Mouse (Mus musculus) G1E (cell line): ENCODE data around the gene AY074887. TPM values are rescaled to one million over a fixed set of nuclear protein-coding genes. Genes with fewer than 3 reads are reported as not detected.

Experiments used
- ATAC-seq: 2 replicates; pipeline ENCODE4 v1.8.0; 2016; ENCODE audit warnings: mild to moderate bottlenecking; ENCODE audit not compliant: insufficient number of reproducible peaks, poor library complexity, low FRiP score, severe bottlenecking; ENCODE audit errors: extremely low read depth
- DNase-seq: peaks from one replicate; pipeline ENCODE4 v3.0.0; 2012; ENCODE audit warnings: low spot score
- H3K27me3 ChIP-seq: 2 replicates; pipeline ENCODE4 v1.6.1; 2012; ENCODE audit warnings: mild to moderate bottlenecking, low read length, inconsistent platforms; ENCODE audit not compliant: insufficient read depth
- H3K36me3 ChIP-seq: replicated peaks from 2 replicates; pipeline ENCODE3; 2012; ENCODE audit warnings: mild to moderate bottlenecking, inconsistent platforms
- H3K4me1 ChIP-seq: 2 replicates; pipeline ENCODE4 v1.6.1; 2012; ENCODE audit warnings: low read depth, low read length, inconsistent platforms, mixed read lengths; ENCODE audit not compliant: insufficient read depth
- H3K4me3 ChIP-seq: 2 replicates; pipeline ENCODE4 v1.5.1; 2012; ENCODE audit warnings: low read depth, mild to moderate bottlenecking, inconsistent platforms, low read length, moderate library complexity, mixed read lengths
- H3K9me3 ChIP-seq: replicated peaks from 2 replicates; pipeline ENCODE4 v1.6.1; 2012; ENCODE audit warnings: inconsistent platforms
- CTCF ChIP-seq: IDR thresholded peaks from 2 replicates; pipeline ENCODE4 v1.5.1; 2012; ENCODE audit warnings: low read depth, low read length, inconsistent platforms, mixed read lengths
- GATA1 ChIP-seq: IDR thresholded peaks from 2 replicates; pipeline ENCODE4 v1.6.1; 2012; ENCODE audit warnings: borderline replicate concordance, low read length, inconsistent platforms, mixed read lengths
- GATA2 ChIP-seq: IDR thresholded peaks from 2 replicates; pipeline ENCODE4 v1.6.1; 2012; ENCODE audit warnings: low read depth, low read length, inconsistent platforms, borderline replicate concordance
- POLR2AphosphoS5 ChIP-seq: IDR thresholded peaks from 2 replicates; pipeline ENCODE4 v1.6.1; 2012; ENCODE audit warnings: low read depth, low read length, inconsistent platforms; ENCODE audit not compliant: insufficient replicate concordance
- TAL1 ChIP-seq: conservative IDR thresholded peaks from 2 replicates; pipeline ENCODE4 v1.6.1; 2012; ENCODE audit warnings: low read depth, low read length, inconsistent platforms, mixed read lengths
- polyA plus RNA-seq: library from polyadenylated mRNA; stranded (reverse); fragments of >175 nt; gene quantifications from 2 replicates; pipeline ENCODE4 v1.2.3, GENCODE M21; 2012
- total RNA-seq, 2 experiments: library from RNA; stranded (forward) in 1 of 2; stranded (reverse) in 1 of 2; fragments of 200-1000 nt in 1 of 2; fragments of >200 nt in 1 of 2; fragmentation: Nextera tagmentation in 1 of 2; gene quantifications; 2 replicates each; pipeline ENCODE4 v1.2.3; 2014 to 2017

AY074887 gene
- 1.4 TPM in 1 of 2 replicates, not detected in the other for total RNA-seq (2014; fragmentation: Nextera tagmentation)
- total RNA-seq (2017), result not detected in 2 replicates
- not detected in 2 replicates for polyA plus RNA-seq

- Histone ChIP-seq H3K36me3 (peaks cover 35% of the 10 kb centered on the region), H3K4me1 (peaks cover 41% of the 10 kb centered on the region), H3K9me3 (no peaks in the 10 kb centered on the region), H3K4me3 (peak within 1 kb of the TSS; percentile 87), H3K27me3 (peaks cover 17% of the 10 kb centered on the region)
- DNase-seq (peak; percentile 87), ATAC-seq (peak; percentile 100)
- TF ChIP-seq CTCF (no peak), POLR2AphosphoS5 (no peak), GATA1 (no peak), GATA2 (no peak), TAL1 (no peak)
Observed at GRCm38 (mm10) chr9:54950575-54951321, at the start of gene AY074887, which contains the start of gene Psma4. Gene AY074887 (minus strand): TSS chr9:54950998. Gene Psma4 (plus strand): TSS chr9:54950790.

GRCm38 (mm10) chr9:54995645-54996044 lies 44.8 kb upstream of the AY074887 start:
- H3K4me3 ChIP-seq, result no peak overlapping the region
- DNase-seq (peak; percentile 22), ATAC-seq (peak; percentile 88)

GRCm38 (mm10) chr9:54994381-54994780 lies 43.6 kb upstream of the AY074887 start:
- Histone ChIP-seq H3K36me3 (no peaks in the 10 kb centered on the region), H3K4me1 (peaks cover 47% of the 10 kb centered on the region), H3K27me3 (peaks cover 9% of the 10 kb centered on the region), H3K9me3 (no peaks in the 10 kb centered on the region), H3K4me3 (no peak overlapping the region)
- ATAC-seq, result no peak
- DNase-seq, result no peak
- no peak for TF ChIP-seq GATA1
- TF ChIP-seq GATA2, result no peak
- no peak for TF ChIP-seq CTCF
- no peak for TF ChIP-seq POLR2AphosphoS5
- no peak for TF ChIP-seq TAL1

More at GRCm38 (mm10) chr9:54995645-54996044, 44.8 kb upstream of the AY074887 start:
- H3K9me3 ChIP-seq, result no peaks in the 10 kb centered on the region
- no peaks in the 10 kb centered on the region for H3K36me3 ChIP-seq
- no peak for TF ChIP-seq POLR2AphosphoS5
- peak; percentile 95 for TF ChIP-seq TAL1
- H3K27me3 ChIP-seq, result peaks cover 12% of the 10 kb centered on the region
- peaks cover 40% of the 10 kb centered on the region for H3K4me1 ChIP-seq

GRCm38 (mm10) chr9:54990362-54990761 lies 39.6 kb upstream of the AY074887 start:
- Histone ChIP-seq H3K4me1 (peaks cover 31% of the 10 kb centered on the region), H3K27me3 (peaks cover 14% of the 10 kb centered on the region), H3K4me3 (no peak overlapping the region), H3K36me3 (no peaks in the 10 kb centered on the region), H3K9me3 (no peaks in the 10 kb centered on the region)
- DNase-seq (no peak), ATAC-seq (no peak)
- no peak for TF ChIP-seq GATA1
- TF ChIP-seq CTCF, result no peak
- no peak for TF ChIP-seq GATA2
- TF ChIP-seq TAL1, result no peak
- no peak for TF ChIP-seq POLR2AphosphoS5

GRCm38 (mm10) chr9:54982401-54982800 lies 31.6 kb upstream of the AY074887 start:
- Histone ChIP-seq H3K9me3 (no peaks in the 10 kb centered on the region; the same call in 1 of the 2 replicates), H3K4me3 (no peak overlapping the region; the same call in 1 of the 2 replicates), H3K4me1 (peaks cover 19% of the 10 kb centered on the region), H3K36me3 (no peaks in the 10 kb centered on the region), H3K27me3 (peaks cover 49% of the 10 kb centered on the region)
- DNase-seq (no peak), ATAC-seq (no peak)
- no peak for TF ChIP-seq GATA1
- no peak for TF ChIP-seq TAL1
- no peak for TF ChIP-seq CTCF
- no peak for TF ChIP-seq GATA2
- no peak for TF ChIP-seq POLR2AphosphoS5

GRCm38 (mm10) chr9:54981291-54982191 lies 30.7 kb upstream of the AY074887 start:
- Histone ChIP-seq H3K4me1 (peaks cover 19% of the 10 kb centered on the region), H3K4me3 (peak overlapping the region; percentile 72), H3K36me3 (no peaks in the 10 kb centered on the region), H3K9me3 (no peaks in the 10 kb centered on the region; the same call in 1 of the 2 replicates), H3K27me3 (peaks cover 49% of the 10 kb centered on the region)
- ATAC-seq, result no peak
- DNase-seq, result peak; percentile 8
- TF ChIP-seq POLR2AphosphoS5 (no peak), GATA1 (no peak), CTCF (no peak), TAL1 (no peak), GATA2 (no peak)
